Mouse (Mus musculus) heart, embryonic 16.5 days (tissue): ENCODE measurements around the gene Mybbp1a. TPM values are rescaled to one million over a fixed set of nuclear protein-coding genes. Genes with fewer than 3 reads are reported as not detected.

Source experiments
- ATAC-seq: fragments of 200-750 bp; cut with Nextera tagmentation; replicated peaks from 2 replicates; pipeline ENCODE4 v1.8.0; 2017; ENCODE audit warnings: moderate number of reproducible peaks; ENCODE audit not compliant: insufficient read depth, low FRiP score; ENCODE audit errors: extremely low read depth
- H3K27ac ChIP-seq: fragments of 300-500 bp; sonication (generic); 2 replicates; pipeline ENCODE4 v1.5.1; 2014; ENCODE audit warnings: mild to moderate bottlenecking, low read length, control low read depth, moderate library complexity
- H3K27me3 ChIP-seq: fragments of 300-500 bp; sonication (generic); 2 replicates; pipeline ENCODE4 v1.6.1; 2014; ENCODE audit warnings: low read length, mixed read lengths; ENCODE audit not compliant: control insufficient read depth, insufficient read depth
- H3K36me3 ChIP-seq: fragments of 300-500 bp; sonication (generic); 2 replicates; pipeline ENCODE4 v1.6.1; 2014; ENCODE audit not compliant: control insufficient read depth, insufficient read depth
- H3K4me1 ChIP-seq: fragments of 300-500 bp; sonication (generic); 2 replicates; pipeline ENCODE4 v1.6.1; 2014; ENCODE audit warnings: low read length, mixed read lengths; ENCODE audit not compliant: control insufficient read depth, insufficient read depth
- H3K4me2 ChIP-seq: fragments of 300-500 bp; sonication (generic); 2 replicates; pipeline ENCODE4 v1.6.1; 2014; ENCODE audit warnings: low read depth, mild to moderate bottlenecking, control low read depth, low read length
- H3K4me3 ChIP-seq: fragments of 300-500 bp; sonication (generic); 2 replicates; pipeline ENCODE4 v1.5.1; 2014; ENCODE audit warnings: mild to moderate bottlenecking, control low read depth, low read length
- H3K9ac ChIP-seq: fragments of 300-500 bp; sonication (generic); 2 replicates; pipeline ENCODE4 v1.6.1; 2014; ENCODE audit warnings: low read length, control low read depth
- H3K9me3 ChIP-seq: fragments of 300-500 bp; sonication (generic); replicated peaks from 2 replicates; pipeline ENCODE4 v1.6.1; 2016; ENCODE audit warnings: low read length; ENCODE audit not compliant: control insufficient read depth
- WGBS: fragments of 180-500 bp; shearing (Covaris S2); extraction: QIAGEN DNeasy Blood & Tissue Kit; methylation state at CpG from one replicate; pipeline ENCODE4 v1.1.7; 2014; 5-methylcytosine and 5-hydroxymethylcytosine counted together
- polyA plus RNA-seq: library from polyadenylated mRNA; unstranded; fragments of >200 nt; fragmentation: Nextera tagmentation; extraction: Ambion mirVana; gene quantifications from 2 replicates; pipeline ENCODE4 v1.2.1, GENCODE M21; 2015

The Mybbp1a gene
- polyA plus RNA-seq, 1 experiment from 2014 or later = 70.2 TPM

DNA sequence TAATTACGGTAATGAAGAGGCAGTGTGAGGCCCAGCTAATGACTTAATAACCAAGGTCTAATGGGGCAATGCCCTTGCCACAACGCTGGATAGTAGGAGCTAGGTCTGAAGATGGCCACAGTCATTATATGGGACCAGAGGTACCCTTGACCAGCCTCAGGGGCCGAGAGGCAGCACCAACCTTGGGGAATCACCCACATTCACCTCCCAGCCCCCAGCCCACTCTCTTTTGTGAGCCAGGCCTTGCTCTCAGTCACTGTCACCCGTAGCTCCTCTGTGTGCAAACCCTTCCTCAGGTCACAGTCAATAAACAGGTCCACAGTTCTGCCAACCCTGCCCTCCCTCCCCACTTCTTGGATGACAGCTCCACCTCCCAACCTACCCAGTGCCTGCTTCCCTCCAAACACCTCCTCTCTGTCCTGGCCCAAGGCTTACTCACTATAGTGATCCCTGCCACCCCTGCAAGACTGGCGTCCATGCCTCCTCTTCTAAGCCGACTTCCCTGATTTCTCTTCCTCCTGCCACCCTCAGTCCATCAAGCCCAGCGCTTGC is 35.0 kb downstream of the Mybbp1a start:
- no peak overlapping the region for H3K9ac ChIP-seq
- H3K27ac ChIP-seq = no peak overlapping the region
- H3K4me1 ChIP-seq = peaks cover 6% of the 10 kb centered on the region
- H3K9me3 ChIP-seq = no peaks in the 10 kb centered on the region
- WGBS = 78% methylated on average over 7 of the region's 7 CpGs
- no peaks in the 10 kb centered on the region for H3K27me3 ChIP-seq
- no peak overlapping the region for H3K4me2 ChIP-seq
- no peak for ATAC-seq
- no peak overlapping the region for H3K4me3 ChIP-seq
- H3K36me3 ChIP-seq = no peaks in the 10 kb centered on the region

DNA sequence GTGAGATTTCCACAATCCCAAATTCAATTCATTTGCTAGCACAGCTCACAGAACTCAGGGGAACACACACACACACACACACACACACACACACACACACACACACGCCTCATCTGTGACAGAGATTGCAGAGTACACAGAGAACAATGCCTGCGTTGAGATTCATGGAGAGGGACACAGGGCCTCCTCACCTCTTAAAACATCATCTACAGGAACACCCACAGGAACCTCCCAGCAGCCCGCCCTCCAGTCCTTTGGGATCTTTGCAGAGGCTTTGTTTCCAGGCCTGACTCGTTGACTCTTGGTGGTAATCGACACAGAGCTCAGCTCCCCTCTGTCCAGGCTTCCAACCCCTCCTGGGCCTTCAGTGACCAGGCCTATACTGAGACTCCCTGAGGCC is 36.0 kb downstream of the Mybbp1a start:
- Histone ChIP-seq H3K27ac (peak overlapping the region; percentile 61), H3K4me2 (no peak overlapping the region), H3K4me3 (no peak overlapping the region), H3K9ac (no peak overlapping the region), H3K9me3 (no peaks in the 10 kb centered on the region), H3K27me3 (no peaks in the 10 kb centered on the region), H3K36me3 (no peaks in the 10 kb centered on the region), H3K4me1 (peaks cover 11% of the 10 kb centered on the region)
- no peak for ATAC-seq
- 37% methylated on average over 5 of the region's 5 CpGs for WGBS

DNA sequence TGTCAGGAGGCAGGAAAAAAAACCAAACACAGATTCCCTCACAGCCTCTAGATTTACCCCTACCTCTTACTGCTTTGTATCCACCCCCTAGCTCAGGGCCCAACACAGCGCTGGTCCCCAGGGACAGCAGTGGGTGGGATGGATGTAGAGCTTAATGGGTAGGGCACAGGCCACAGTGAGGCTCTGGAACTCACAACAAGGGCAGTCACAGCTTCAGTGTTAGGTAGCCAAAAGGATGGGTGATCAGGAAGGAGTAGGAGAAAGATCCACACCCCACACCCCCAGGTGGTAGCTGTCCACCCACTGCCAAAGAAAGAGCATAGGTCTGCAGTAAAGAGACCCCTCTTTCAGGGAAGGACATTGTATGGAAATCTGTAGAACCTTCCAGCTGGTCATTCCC is 36.5 kb downstream of the Mybbp1a start:
- Histone ChIP-seq H3K4me1 (peaks cover 13% of the 10 kb centered on the region), H3K27me3 (no peaks in the 10 kb centered on the region), H3K4me2 (no peak overlapping the region), H3K9ac (no peak overlapping the region), H3K36me3 (no peaks in the 10 kb centered on the region), H3K4me3 (no peak overlapping the region), H3K9me3 (no peaks in the 10 kb centered on the region), H3K27ac (peak overlapping the region; percentile 61)
- WGBS = 85% methylated on average over 1 of the region's 1 CpGs
- no peak for ATAC-seq

DNA sequence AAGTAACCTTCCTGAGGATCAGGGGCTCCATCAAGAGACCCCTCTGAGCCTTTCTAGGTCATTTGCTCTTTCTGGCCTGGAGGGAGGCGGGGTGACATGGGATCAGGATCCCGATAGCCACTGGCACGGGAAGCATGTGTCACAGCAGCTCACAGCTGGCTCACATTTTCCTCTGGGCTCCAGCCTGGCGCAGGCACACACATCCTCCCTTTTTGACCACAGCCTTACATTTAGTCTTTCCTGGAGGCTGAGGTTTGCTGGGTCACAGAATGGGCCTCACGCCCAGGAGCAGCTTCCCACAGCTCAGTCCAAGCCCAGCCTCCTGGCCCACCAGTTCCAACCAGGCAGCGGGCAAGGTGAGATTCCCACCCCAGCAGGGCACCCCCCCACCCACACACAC is 37.1 kb downstream of the Mybbp1a start:
- Histone ChIP-seq H3K27ac (peak overlapping the region; percentile 61), H3K4me3 (no peak overlapping the region), H3K4me1 (peaks cover 13% of the 10 kb centered on the region), H3K9me3 (no peaks in the 10 kb centered on the region), H3K27me3 (no peaks in the 10 kb centered on the region), H3K4me2 (no peak overlapping the region), H3K36me3 (no peaks in the 10 kb centered on the region), H3K9ac (no peak overlapping the region)
- WGBS = 46% methylated on average over 6 of the region's 6 CpGs
- ATAC-seq = no peak

DNA sequence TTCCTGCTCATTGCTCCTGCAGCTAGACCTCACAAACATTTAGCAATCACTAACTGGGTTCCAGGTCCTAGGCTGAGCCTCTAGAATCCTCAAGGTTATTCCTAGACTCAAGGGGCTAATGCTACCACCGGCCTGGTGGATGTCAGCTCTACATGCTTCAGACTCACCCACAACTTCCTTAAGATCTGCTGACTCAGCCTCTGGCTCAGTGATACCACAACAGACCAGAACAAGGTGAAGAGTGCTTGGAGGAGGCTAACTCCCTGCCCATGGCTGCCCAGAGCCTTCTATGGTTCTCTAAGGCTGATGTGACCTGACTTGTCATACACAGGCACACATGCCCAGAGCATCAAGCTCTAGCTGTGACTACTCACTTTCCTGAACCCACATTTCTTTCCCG is 38.3 kb downstream of the Mybbp1a start:
- 56% methylated on average over 2 of the region's 2 CpGs for whole genome bisulfite sequencing
- no peaks in the 10 kb centered on the region for H3K36me3 ChIP-seq
- ATAC-seq = no peak
- H3K4me3 ChIP-seq = no peak overlapping the region
- H3K4me1 ChIP-seq = peaks cover 13% of the 10 kb centered on the region
- no peak overlapping the region for H3K4me2 ChIP-seq
- no peaks in the 10 kb centered on the region for H3K9me3 ChIP-seq
- no peak overlapping the region for H3K9ac ChIP-seq
- no peaks in the 10 kb centered on the region for H3K27me3 ChIP-seq
- H3K27ac ChIP-seq = no peak overlapping the region

DNA sequence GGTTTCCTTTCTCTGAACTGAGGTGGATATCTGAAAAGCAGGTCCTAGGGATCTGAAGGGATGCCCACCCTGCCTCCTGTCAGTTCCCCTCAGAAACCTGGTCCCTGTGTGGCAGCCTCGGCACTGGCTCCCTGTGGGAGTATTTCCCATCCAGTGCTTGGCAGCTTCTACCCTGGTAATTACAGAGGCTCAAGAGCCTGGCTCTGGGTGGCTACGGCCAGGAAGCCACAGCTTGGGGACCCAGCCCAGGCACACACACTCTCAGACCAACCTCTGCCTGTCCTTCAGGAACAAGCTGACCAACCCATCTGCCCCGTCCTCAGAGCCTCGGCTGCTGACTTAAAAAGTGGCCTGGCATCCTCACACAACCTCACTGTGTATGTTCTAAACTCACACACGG is 40.2 kb downstream of the Mybbp1a start:
- 75% methylated on average over 5 of the region's 5 CpGs for WGBS
- Histone ChIP-seq H3K27me3 (0 out of 2 replicates have a peak, but pooled peaks cover 3% of the 10 kb centered on the region), H3K36me3 (no peaks in the 10 kb centered on the region), H3K4me3 (no peak overlapping the region), H3K9ac (no peak overlapping the region), H3K4me1 (peaks cover 13% of the 10 kb centered on the region), H3K9me3 (no peaks in the 10 kb centered on the region), H3K4me2 (no peak overlapping the region), H3K27ac (no peak overlapping the region)
- no peak for ATAC-seq

DNA sequence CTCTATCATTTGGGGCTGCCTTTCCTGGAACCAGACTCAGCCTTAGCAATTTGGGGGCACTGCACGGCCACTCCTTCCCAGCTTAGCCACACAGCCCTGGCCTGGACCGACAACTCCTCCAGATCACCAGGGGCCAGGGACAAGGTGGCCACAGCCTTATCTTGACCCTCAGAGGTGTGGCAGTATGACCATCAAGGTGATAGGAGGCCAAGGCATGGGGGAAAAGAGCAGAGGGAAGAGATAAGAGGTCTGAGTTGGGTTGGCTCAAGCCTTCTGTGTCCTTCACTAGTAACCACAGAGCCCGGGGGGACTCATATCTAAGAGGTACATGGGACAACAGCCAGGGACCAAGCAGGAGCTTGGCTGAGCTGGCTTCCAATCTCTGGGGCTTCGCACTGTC is 40.8 kb downstream of the Mybbp1a start:
- ATAC-seq = no peak
- no peak overlapping the region for H3K4me2 ChIP-seq
- H3K27ac ChIP-seq = no peak overlapping the region

DNA sequence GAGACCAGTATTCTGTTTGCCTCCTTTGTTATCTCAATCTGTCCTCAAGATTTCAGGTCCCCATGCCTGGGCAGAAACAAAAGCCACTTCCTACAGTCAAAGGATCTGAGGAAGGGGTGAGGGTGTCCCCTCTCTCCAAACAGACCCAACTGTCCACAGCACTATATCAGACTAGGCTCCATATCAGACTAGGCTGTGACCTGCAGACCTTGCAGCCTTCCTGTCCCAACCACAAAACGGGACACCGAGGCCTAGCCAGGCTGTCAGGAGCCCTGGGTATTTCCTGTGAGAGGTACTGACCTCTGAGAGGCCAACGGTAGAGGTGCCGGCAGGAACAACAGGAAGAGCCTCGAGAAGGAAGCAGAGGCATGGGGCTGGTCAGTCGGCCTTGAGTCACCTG is 43.4 kb downstream of the Mybbp1a start:
- no peak for ATAC-seq
- Histone ChIP-seq H3K9me3 (no peaks in the 10 kb centered on the region), H3K4me3 (no peak overlapping the region), H3K27me3 (peaks cover 24% of the 10 kb centered on the region), H3K9ac (no peak overlapping the region), H3K27ac (no peak overlapping the region), H3K4me2 (no peak overlapping the region), H3K4me1 (peaks cover 16% of the 10 kb centered on the region), H3K36me3 (no peaks in the 10 kb centered on the region)
- 34% methylated on average over 6 of the region's 6 CpGs for WGBS

More for the DNA sequence above, 40.8 kb downstream of the Mybbp1a start:
- Histone ChIP-seq H3K9ac (no peak overlapping the region), H3K27me3 (0 out of 2 replicates have a peak, but pooled peaks cover 3% of the 10 kb centered on the region), H3K4me1 (peaks cover 13% of the 10 kb centered on the region), H3K9me3 (no peaks in the 10 kb centered on the region), H3K36me3 (no peaks in the 10 kb centered on the region), H3K4me3 (no peak overlapping the region)
- WGBS = 41% methylated on average over 4 of the region's 4 CpGs

DNA sequence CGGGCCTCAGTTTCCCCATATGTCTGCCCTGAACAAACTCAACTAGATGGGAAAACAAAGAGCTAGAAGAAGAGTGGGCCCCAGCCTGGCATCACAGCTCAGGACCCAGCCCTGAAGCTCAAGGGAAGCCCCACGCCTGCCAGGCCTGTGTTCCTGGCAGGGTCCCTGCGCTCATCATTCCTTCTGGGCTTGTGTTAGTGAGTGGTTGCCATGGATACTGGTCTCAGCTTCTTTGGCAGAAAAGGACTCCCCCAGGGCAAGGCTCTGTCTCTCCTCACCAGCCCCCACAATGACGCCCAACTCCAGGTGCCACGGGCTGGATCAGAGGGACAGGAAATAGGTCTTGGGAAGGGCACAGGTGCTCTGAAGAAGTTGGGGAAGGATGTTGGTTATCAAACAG is 44.0 kb downstream of the Mybbp1a start:
- H3K9me3 ChIP-seq = no peaks in the 10 kb centered on the region
- ATAC-seq = no peak

More for the DNA sequence above, 44.0 kb downstream of the Mybbp1a start:
- H3K27ac ChIP-seq = no peak overlapping the region
- H3K4me2 ChIP-seq = no peak overlapping the region
- H3K4me1 ChIP-seq = peaks cover 19% of the 10 kb centered on the region
- WGBS = 63% methylated on average over 5 of the region's 5 CpGs
- H3K4me3 ChIP-seq = no peak overlapping the region
- H3K27me3 ChIP-seq = peaks cover 27% of the 10 kb centered on the region
- no peak overlapping the region for H3K9ac ChIP-seq
- no peaks in the 10 kb centered on the region for H3K36me3 ChIP-seq
